Mouse (Mus musculus) intestine, postnatal 0 days (tissue): ENCODE measurements around the gene Arl6ip1. TPM values are rescaled to one million over a fixed set of nuclear protein-coding genes. Genes with fewer than 3 reads are reported as not detected.
A peak's percentile ranks its signal among the peaks of the same experiment; 100 is the strongest.

Source experiments
- ATAC-seq: fragments of 200-750 bp; cut with Nextera tagmentation; 2 replicates; pipeline ENCODE4 v1.8.0; 2017; ENCODE audit warnings: mild to moderate bottlenecking, moderate TSS enrichment, moderate library complexity
- H3K27ac ChIP-seq: fragments of 300-500 bp; sonication (generic); 2 replicates; pipeline ENCODE4 v1.5.1; 2014; ENCODE audit warnings: mild to moderate bottlenecking, low read depth, low read length, moderate library complexity
- H3K27me3 ChIP-seq: fragments of 300-500 bp; sonication (generic); replicated peaks from 2 replicates; pipeline ENCODE4 v1.6.1; 2014; ENCODE audit warnings: low read length, mixed read lengths; ENCODE audit not compliant: control insufficient read depth, insufficient read depth
- H3K36me3 ChIP-seq: fragments of 300-500 bp; sonication (generic); 2 replicates; pipeline ENCODE4 v1.6.1; 2014; ENCODE audit warnings: mild to moderate bottlenecking, moderate library complexity; ENCODE audit not compliant: control insufficient read depth, insufficient read depth
- H3K4me1 ChIP-seq: fragments of 300-500 bp; sonication (generic); replicated peaks from 2 replicates; pipeline ENCODE4 v1.6.1; 2014; ENCODE audit warnings: antibody characterized with exemption, low read length, mixed read lengths; ENCODE audit not compliant: control insufficient read depth, insufficient read depth
- H3K4me2 ChIP-seq: fragments of 300-500 bp; sonication (generic); replicated peaks from 2 replicates; pipeline ENCODE4 v1.6.1; 2014; ENCODE audit warnings: low read depth, mild to moderate bottlenecking, moderate library complexity
- H3K4me3 ChIP-seq: fragments of 300-500 bp; sonication (generic); 2 replicates; pipeline ENCODE4 v1.5.1; 2014; ENCODE audit warnings: low read depth, low read length
- H3K9ac ChIP-seq: fragments of 300-500 bp; sonication (generic); 2 replicates; pipeline ENCODE4 v1.6.1; 2014; ENCODE audit warnings: mild to moderate bottlenecking, low read depth, low read length
- H3K9me3 ChIP-seq: fragments of 300-500 bp; sonication (generic); 2 replicates; pipeline ENCODE4 v1.6.1; 2016; ENCODE audit warnings: mixed run types; ENCODE audit not compliant: control insufficient read depth
- CTCF ChIP-seq: sonication (generic); IDR thresholded peaks from 2 replicates; pipeline ENCODE4 v1.5.1; 2016; ENCODE audit warnings: low read depth, mild to moderate bottlenecking, control low read depth, antibody characterized with exemption, moderate library complexity
- WGBS: fragments of 180-500 bp; shearing (Covaris S2); extraction: QIAGEN DNeasy Blood & Tissue Kit; methylation state at CpG from one replicate; pipeline ENCODE4 v1.1.7; 2014; 5-methylcytosine and 5-hydroxymethylcytosine counted together
- polyA plus RNA-seq: library from polyadenylated mRNA; unstranded; fragments of >200 nt; fragmentation: Nextera tagmentation; extraction: Ambion mirVana; gene quantifications from 2 replicates; pipeline ENCODE4 v1.2.1, GENCODE M21; 2015

The Arl6ip1 gene
- polyA plus RNA-seq, 1 experiment from 2014 or later, result 587 TPM

- Histone ChIP-seq H3K36me3 (peaks cover 40% of the 10 kb centered on the region), H3K27me3 (no peaks in the 10 kb centered on the region), H3K4me1 (peaks cover 4% of the 10 kb centered on the region; the same call in 1 of the 2 replicates), H3K4me3 (no peak overlapping the region), H3K9me3 (no peaks in the 10 kb centered on the region), H3K4me2 (no peak overlapping the region), H3K9ac (no peak overlapping the region), H3K27ac (no peak overlapping the region)
- no peak for ATAC-seq
- no peak for TF ChIP-seq CTCF
- WGBS, result 36% methylated on average over 2 of the region's 2 CpGs
These were observed 10.3 kb downstream of the Arl6ip1 start for GRCm38 (mm10) chr7:118119142-118119541.

GRCm38 (mm10) chr7:118118426-118118825 is 11.0 kb downstream of the Arl6ip1 start:
- Histone ChIP-seq H3K36me3 (peaks cover 43% of the 10 kb centered on the region), H3K27me3 (no peaks in the 10 kb centered on the region), H3K4me2 (no peak overlapping the region), H3K9ac (no peak overlapping the region), H3K4me1 (peaks cover 6% of the 10 kb centered on the region; the same call in 1 of the 2 replicates), H3K9me3 (no peaks in the 10 kb centered on the region), H3K27ac (no peak overlapping the region), H3K4me3 (no peak overlapping the region)
- ATAC-seq, result no peak
- 76% methylated on average over 3 of the region's 3 CpGs for WGBS
- TF ChIP-seq CTCF, result no peak

DNA sequence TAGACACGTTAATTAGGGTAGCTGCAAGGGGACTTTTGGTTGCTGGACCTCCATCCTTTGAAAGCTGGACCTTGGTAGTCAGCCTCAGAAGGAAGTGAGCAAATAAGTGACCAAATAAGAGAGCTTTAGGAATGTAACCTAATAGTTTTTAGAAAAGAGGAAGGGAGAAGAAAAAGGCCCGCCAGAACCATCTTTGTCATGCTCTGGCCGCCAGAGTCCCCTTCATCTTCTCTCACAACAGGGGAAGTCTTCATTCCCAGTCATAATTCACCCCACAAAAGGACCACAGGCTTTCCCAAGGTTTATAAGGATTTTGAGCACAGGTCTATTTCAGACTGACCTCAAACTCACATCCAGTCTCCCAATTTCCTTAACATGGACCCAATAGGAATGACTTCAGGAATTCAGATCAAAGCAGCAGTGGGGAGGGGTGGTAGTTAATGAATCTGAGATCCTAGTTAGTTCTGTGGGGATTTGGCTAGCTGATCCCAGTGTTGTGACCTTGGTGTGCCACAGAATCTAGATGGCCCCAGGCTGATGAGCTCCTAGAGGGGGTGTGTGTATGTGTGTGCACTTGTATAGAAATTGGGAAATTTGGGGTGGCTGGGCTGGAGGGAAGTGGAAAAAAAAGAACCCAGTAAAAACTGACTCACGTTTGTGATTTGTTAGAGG is 11.8 kb downstream of the Arl6ip1 start:
- ATAC-seq, result no peak
- no peak overlapping the region for H3K9ac ChIP-seq
- H3K4me2 ChIP-seq, result no peak overlapping the region
- no peaks in the 10 kb centered on the region for H3K27me3 ChIP-seq
- H3K9me3 ChIP-seq, result no peaks in the 10 kb centered on the region
- WGBS, result 46% methylated on average over 4 of the region's 4 CpGs
- H3K4me3 ChIP-seq, result no peak overlapping the region
- TF ChIP-seq CTCF, result no peak
- H3K36me3 ChIP-seq, result peaks cover 45% of the 10 kb centered on the region
- H3K27ac ChIP-seq, result no peak overlapping the region
- peaks cover 6% of the 10 kb centered on the region; the same call in 1 of the 2 replicates for H3K4me1 ChIP-seq

DNA sequence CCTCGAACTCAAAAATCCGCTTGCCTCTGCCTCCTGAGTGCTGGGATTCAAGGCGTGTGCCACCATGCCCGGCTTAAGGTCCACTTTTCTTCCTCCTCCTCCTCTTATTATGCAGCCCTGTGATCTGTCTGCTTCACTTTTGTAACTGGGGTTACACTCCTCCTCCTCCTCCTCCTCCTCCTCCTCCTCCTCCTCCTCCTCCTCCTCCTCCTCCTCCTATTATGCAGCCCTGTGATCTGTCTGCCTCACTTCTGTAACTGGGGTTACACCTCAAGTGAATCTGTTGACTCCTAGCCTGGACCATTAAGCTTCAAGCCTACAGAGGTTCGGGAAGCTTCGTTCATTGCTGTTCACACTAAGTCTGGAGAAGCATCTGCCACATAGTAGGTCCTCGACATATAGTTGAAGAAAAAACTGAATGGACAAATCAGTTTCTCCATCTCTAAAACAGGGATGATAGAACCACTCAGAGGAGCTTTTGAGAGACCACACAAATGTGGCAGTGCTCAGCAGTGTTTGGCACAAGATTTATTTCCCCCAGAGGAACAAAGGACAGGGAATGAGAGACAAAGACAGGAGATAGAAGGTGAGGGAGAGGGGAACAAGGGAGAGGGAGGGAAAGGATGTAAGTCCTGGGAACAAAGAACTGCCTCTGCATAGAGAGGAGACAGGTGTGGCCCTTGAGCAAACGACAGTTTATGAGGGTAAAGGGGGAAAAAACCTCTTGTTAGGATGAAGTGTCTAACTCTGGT is 12.5 kb downstream of the Arl6ip1 start:
- no peak for ATAC-seq
- H3K4me1 ChIP-seq, result peaks cover 6% of the 10 kb centered on the region; the same call in 1 of the 2 replicates
- no peak for TF ChIP-seq CTCF
- H3K4me3 ChIP-seq, result peak overlapping the region; percentile 84; the same call in 1 of the 2 replicates
- H3K9ac ChIP-seq, result no peak overlapping the region
- H3K36me3 ChIP-seq, result peaks cover 45% of the 10 kb centered on the region
- no peaks in the 10 kb centered on the region for H3K9me3 ChIP-seq
- WGBS, result 10% methylated on average over 8 of the region's 8 CpGs
- peak overlapping the region; percentile 70 for H3K4me2 ChIP-seq
- no peak overlapping the region for H3K27ac ChIP-seq
- no peaks in the 10 kb centered on the region for H3K27me3 ChIP-seq

- peak; percentile 81 for ATAC-seq
- TF ChIP-seq CTCF, result peak; percentile 8
- Histone ChIP-seq H3K4me2 (peak within 1 kb of the TSS; percentile 70), H3K4me3 (peak within 1 kb of the TSS; percentile 84), H3K9me3 (no peaks in the 10 kb centered on the region), H3K27me3 (no peaks in the 10 kb centered on the region), H3K36me3 (peaks cover 51% of the 10 kb centered on the region), H3K9ac (peak within 1 kb of the TSS; percentile 97), H3K27ac (peak within 1 kb of the TSS; percentile 80), H3K4me1 (peaks cover 6% of the 10 kb centered on the region; the same call in 1 of the 2 replicates)
- WGBS, result under 1% methylated on average over 40 of the region's 40 CpGs
These were observed 13.4 kb downstream of the Arl6ip1 start, which contains the start of gene Rps15a for GRCm38 (mm10) chr7:118115877-118116568. Rps15a (minus strand) TSS chr7:118116188.

DNA sequence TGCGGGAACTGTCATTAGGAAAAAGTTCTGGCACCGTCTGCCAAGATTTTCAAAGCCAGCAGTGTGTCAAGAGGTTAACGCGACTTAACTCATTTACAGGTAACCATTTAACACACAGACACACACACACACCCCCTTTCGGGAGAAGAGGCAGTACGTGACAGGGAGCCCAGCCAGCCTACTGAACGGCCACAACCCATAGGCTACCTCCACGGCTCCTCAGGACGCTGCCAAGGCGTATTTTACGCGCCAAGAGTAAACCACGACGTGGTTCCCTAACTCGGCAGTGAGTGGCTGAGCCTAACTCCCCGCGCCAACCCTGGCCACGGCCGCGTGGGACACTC is 14.0 kb downstream of the Arl6ip1 start:
- H3K9ac ChIP-seq, result peak overlapping the region; percentile 97
- H3K4me1 ChIP-seq, result peaks cover 6% of the 10 kb centered on the region; the same call in 1 of the 2 replicates
- no peaks in the 10 kb centered on the region for H3K9me3 ChIP-seq
- under 1% methylated on average over 20 of the region's 20 CpGs for WGBS
- H3K27me3 ChIP-seq, result no peaks in the 10 kb centered on the region
- peaks cover 51% of the 10 kb centered on the region for H3K36me3 ChIP-seq
- H3K4me3 ChIP-seq, result peak overlapping the region; percentile 84
- peak overlapping the region; percentile 70 for H3K4me2 ChIP-seq
- H3K27ac ChIP-seq, result peak overlapping the region; percentile 80
- peak; percentile 31; the same call in 1 of the 2 replicates for ATAC-seq
- TF ChIP-seq CTCF, result no peak
